Mouse (Mus musculus) lung, adult 2 months (tissue): ENCODE data around the gene Tom1l2.

Experiments used
- CTCF ChIP-seq: fragments of 200-500 bp; IDR thresholded peaks from 2 replicates; pipeline ENCODE4 v1.5.1; 2011; ENCODE audit warnings: mild to moderate bottlenecking, low read length, control low read depth; ENCODE audit not compliant: insufficient read depth
- POLR2A ChIP-seq: fragments of 200-500 bp; IDR thresholded peaks from 2 replicates; pipeline ENCODE4 v1.6.1; 2011; ENCODE audit warnings: low read depth, mild to moderate bottlenecking, control low read depth, low read length, borderline replicate concordance; ENCODE audit errors: extremely low read depth

DNA sequence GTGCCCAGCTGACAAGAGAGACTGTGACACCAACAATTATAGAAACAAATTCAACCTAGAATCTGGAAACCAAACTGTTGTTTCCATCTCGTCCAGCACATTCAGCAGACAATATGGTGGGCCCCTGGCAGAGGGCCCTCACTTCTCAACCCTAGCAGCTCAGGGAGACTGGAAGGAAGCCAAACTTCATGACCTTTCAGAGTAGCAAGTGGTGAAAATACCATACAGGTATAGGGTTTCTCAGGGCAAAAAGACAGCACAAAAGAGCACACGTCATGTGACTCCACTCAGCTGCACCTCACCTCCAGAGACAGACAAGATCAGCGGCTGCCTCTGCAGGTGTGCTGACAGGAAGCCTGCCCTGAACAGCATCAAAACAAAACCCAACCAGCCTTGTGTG, 18.6 kb downstream of the Tom1l2 start:
- TF ChIP-seq CTCF = no peak
- no peak for TF ChIP-seq POLR2A
